Mouse (Mus musculus) embryonic facial prominence, embryonic 14.5 days (tissue): ENCODE measurements around the gene Gpr12. TPM values are rescaled to one million over a fixed set of nuclear protein-coding genes. Genes with fewer than 3 reads are reported as not detected.

Source experiments
- ATAC-seq: fragments of 200-750 bp; cut with Nextera tagmentation; 2 replicates; pipeline ENCODE4 v1.8.0; 2017; ENCODE audit warnings: low read depth, moderate number of reproducible peaks, moderate TSS enrichment
- DNase-seq: peaks from one replicate; pipeline ENCODE4 v3.0.0-alpha.2; 2015; ENCODE audit warnings: low spot score
- H3K27ac ChIP-seq: fragments of 300-500 bp; sonication (generic); replicated peaks from 2 replicates; pipeline ENCODE4 v1.5.1; 2014; ENCODE audit warnings: low read depth, mild to moderate bottlenecking, low read length, moderate library complexity
- H3K27me3 ChIP-seq: fragments of 300-500 bp; sonication (generic); replicated peaks from 2 replicates; pipeline ENCODE4 v1.6.1; 2014; ENCODE audit warnings: low read length; ENCODE audit not compliant: control insufficient read depth, insufficient read depth
- H3K36me3 ChIP-seq: fragments of 300-500 bp; sonication (generic); 2 replicates; pipeline ENCODE4 v1.6.1; 2014; ENCODE audit warnings: low read length, mixed read lengths; ENCODE audit not compliant: control insufficient read depth, insufficient read depth
- H3K4me1 ChIP-seq: fragments of 300-500 bp; sonication (generic); 2 replicates; pipeline ENCODE4 v1.6.1; 2014; ENCODE audit warnings: antibody characterized with exemption, low read length; ENCODE audit not compliant: control insufficient read depth, insufficient read depth
- H3K4me2 ChIP-seq: fragments of 300-500 bp; sonication (generic); 2 replicates; pipeline ENCODE4 v1.6.1; 2014; ENCODE audit warnings: low read depth, mild to moderate bottlenecking, low read length, moderate library complexity, mixed read lengths
- H3K4me3 ChIP-seq: fragments of 300-500 bp; sonication (generic); 2 replicates; pipeline ENCODE4 v1.5.1; 2014; ENCODE audit warnings: low read depth, mild to moderate bottlenecking, low read length
- H3K9ac ChIP-seq: fragments of 300-500 bp; sonication (generic); 2 replicates; pipeline ENCODE4 v1.6.1; 2014; ENCODE audit warnings: low read depth, mild to moderate bottlenecking, low read length, moderate library complexity, mixed read lengths
- H3K9me3 ChIP-seq: fragments of 300-500 bp; sonication (generic); 2 replicates; pipeline ENCODE4 v1.6.1; 2016; ENCODE audit warnings: low read length; ENCODE audit not compliant: control insufficient read depth
- WGBS: fragments of 180-500 bp; shearing (Covaris S2); extraction: QIAGEN DNeasy Blood & Tissue Kit; methylation state at CpG from one replicate; pipeline ENCODE4 v1.1.7; 2014; 5-methylcytosine and 5-hydroxymethylcytosine counted together
- polyA plus RNA-seq: library from polyadenylated mRNA; unstranded; fragments of >200 nt; fragmentation: Nextera tagmentation; extraction: Ambion mirVana; gene quantifications from 2 replicates; pipeline ENCODE4 v1.2.1, GENCODE M21; 2014

Gene Gpr12
- polyA plus RNA-seq, 1 experiment from 2014 or later: not detected

GRCm38 (mm10) chr5:146596612-146597502 is 11.8 kb upstream of the Gpr12 start:
- Histone ChIP-seq H3K9me3 (0 out of 2 replicates have a peak, but pooled peaks cover 1% of the 10 kb centered on the region), H3K4me1 (no peaks in the 10 kb centered on the region), H3K27me3 (no peaks in the 10 kb centered on the region), H3K9ac (no peak overlapping the region), H3K4me3 (no peak overlapping the region), H3K4me2 (no peak overlapping the region), H3K36me3 (no peaks in the 10 kb centered on the region), H3K27ac (no peak overlapping the region)
- 68% methylated on average over 18 of the region's 18 CpGs for WGBS
- ATAC-seq (no peak), DNase-seq (no peak)

- no peaks in the 10 kb centered on the region for H3K36me3 ChIP-seq
- ATAC-seq (peak; percentile 88), DNase-seq (peak; percentile 74)
- H3K4me3 ChIP-seq: no peak overlapping the region
- no peak overlapping the region for H3K4me2 ChIP-seq
- 61% methylated on average over 5 of the region's 5 CpGs for WGBS
- no peaks in the 10 kb centered on the region for H3K4me1 ChIP-seq
- H3K9me3 ChIP-seq: no peaks in the 10 kb centered on the region
- no peak overlapping the region for H3K9ac ChIP-seq
- H3K27me3 ChIP-seq: no peaks in the 10 kb centered on the region
- H3K27ac ChIP-seq: no peak overlapping the region
Measured at GRCm38 (mm10) chr5:146592580-146592979, 7.5 kb upstream of the Gpr12 start.

GRCm38 (mm10) chr5:146591636-146592035 is 6.6 kb upstream of the Gpr12 start:
- H3K27me3 ChIP-seq: peaks cover 6% of the 10 kb centered on the region
- no peak for ATAC-seq
- H3K4me2 ChIP-seq: no peak overlapping the region
- H3K9ac ChIP-seq: no peak overlapping the region
- no peak overlapping the region for H3K27ac ChIP-seq
- no peaks in the 10 kb centered on the region for H3K9me3 ChIP-seq
- H3K4me3 ChIP-seq: no peak overlapping the region
- no peaks in the 10 kb centered on the region for H3K36me3 ChIP-seq
- no peaks in the 10 kb centered on the region for H3K4me1 ChIP-seq
- no peak for DNase-seq
- WGBS: 81% methylated on average over 4 of the region's 4 CpGs

- Histone ChIP-seq H3K9me3 (no peaks in the 10 kb centered on the region), H3K4me2 (no peak overlapping the region), H3K27ac (no peak overlapping the region), H3K4me3 (no peak overlapping the region), H3K36me3 (no peaks in the 10 kb centered on the region), H3K9ac (no peak overlapping the region), H3K4me1 (no peaks in the 10 kb centered on the region), H3K27me3 (peaks cover 13% of the 10 kb centered on the region)
- WGBS: 54% methylated on average over 4 of the region's 4 CpGs
- ATAC-seq (peak; percentile 62; the same call in 1 of the 2 replicates), DNase-seq (peak; percentile 38)
Measured at GRCm38 (mm10) chr5:146590987-146591386, 5.9 kb upstream of the Gpr12 start.

GRCm38 (mm10) chr5:146586357-146587070 is 1.5 kb upstream of the Gpr12 start:
- Histone ChIP-seq H3K4me2 (no peak overlapping the region), H3K27ac (no peak overlapping the region), H3K9ac (no peak overlapping the region), H3K4me1 (0 out of 2 replicates have a peak, but pooled peaks cover 3% of the 10 kb centered on the region), H3K4me3 (no peak overlapping the region), H3K36me3 (no peaks in the 10 kb centered on the region), H3K9me3 (no peaks in the 10 kb centered on the region), H3K27me3 (peaks cover 51% of the 10 kb centered on the region)
- 69% methylated on average over 8 of the region's 8 CpGs for WGBS
- no peak for ATAC-seq
- DNase-seq: no peak

- H3K4me1 ChIP-seq: 0 out of 2 replicates have a peak, but pooled peaks cover 3% of the 10 kb centered on the region
- no peaks in the 10 kb centered on the region for H3K9me3 ChIP-seq
- peaks cover 51% of the 10 kb centered on the region for H3K27me3 ChIP-seq
- H3K27ac ChIP-seq: no peak overlapping the region
- H3K9ac ChIP-seq: peak overlapping the region; percentile 45; the same call in 1 of the 2 replicates
- DNase-seq: no peak
- no peak for ATAC-seq
- peak overlapping the region; percentile 53 for H3K4me3 ChIP-seq
- peak overlapping the region; percentile 97 for H3K4me2 ChIP-seq
- 5% methylated on average over 10 of the region's 10 CpGs for WGBS
- no peaks in the 10 kb centered on the region for H3K36me3 ChIP-seq
Measured at GRCm38 (mm10) chr5:146585307-146585651, 240 bp upstream of the Gpr12 start.

GRCm38 (mm10) chr5:146584156-146584477 is 922 bp downstream of the Gpr12 start:
- Histone ChIP-seq H3K9ac (peak overlapping the region; percentile 45; the same call in 1 of the 2 replicates), H3K4me3 (peak overlapping the region; percentile 53), H3K27me3 (peaks cover 51% of the 10 kb centered on the region), H3K27ac (no peak overlapping the region), H3K9me3 (no peaks in the 10 kb centered on the region), H3K36me3 (no peaks in the 10 kb centered on the region), H3K4me2 (peak overlapping the region; percentile 97), H3K4me1 (0 out of 2 replicates have a peak, but pooled peaks cover 3% of the 10 kb centered on the region)
- ATAC-seq (0 out of 2 replicates have a peak, but pooled peaks have one; percentile 12), DNase-seq (peak; percentile 25)
- 10% methylated on average over 10 of the region's 10 CpGs for WGBS

GRCm38 (mm10) chr5:146576668-146577067 is 8.4 kb downstream of the Gpr12 start:
- no peak overlapping the region for H3K4me3 ChIP-seq
- WGBS: 89% methylated on average over 3 of the region's 3 CpGs
- no peak overlapping the region for H3K9ac ChIP-seq
- no peak overlapping the region for H3K27ac ChIP-seq
- H3K4me1 ChIP-seq: no peaks in the 10 kb centered on the region
- no peak for ATAC-seq
- H3K27me3 ChIP-seq: no peaks in the 10 kb centered on the region; the same call in 1 of the 2 replicates
- H3K36me3 ChIP-seq: no peaks in the 10 kb centered on the region
- H3K9me3 ChIP-seq: no peaks in the 10 kb centered on the region
- no peak for DNase-seq
- no peak overlapping the region for H3K4me2 ChIP-seq
